Mouse (Mus musculus): Measurements from ENCODE around the gene Hoxa2. TPM values are rescaled to one million over a fixed set of nuclear protein-coding genes. Genes with fewer than 3 reads are reported as not detected.

The Hoxa2 gene
- total and polyA plus RNA-seq, 3 experiments, result 0.26 TPM; not detected in 2

- no peak for DNase-seq (ENCODE audit: extremely low read depth)
- H3K27me3 ChIP-seq (replicated peaks), result no peaks in the 10 kb centered on the region
- H3K79me2 ChIP-seq (replicated peaks; ENCODE audit: control insufficient read depth, extremely low read depth, insufficient read depth, poor library complexity, severe bottlenecking), result peaks cover 7% of the 10 kb centered on the region; the same call in 1 of the 2 replicates
- no peaks in the 10 kb centered on the region for H3K9me3 ChIP-seq (replicated peaks; ENCODE audit: low read length)
- in situ Hi-C loops (cut with MboI; ENCODE audit: low pct_ligation_motif_present, low pct_unique_long_range_greater_than_20kb, low sequenced_read_pairs), result no loop called here
- H3K4me3 ChIP-seq (replicated peaks in 1 of 3; ENCODE audit: low read depth in 2 of 3, low read length in 2 of 3, poor library complexity in 1 of 3), result no peak overlapping the region
- H3K4me2 ChIP-seq (ENCODE audit: insufficient read depth, low read depth, poor library complexity, severe bottlenecking), result no peak overlapping the region
- peaks cover 6 to 38% of the 10 kb centered on the region in 2 experiments for H3K36me3 ChIP-seq (replicated peaks in 1 of 2; ENCODE audit: control insufficient read depth in 1 of 2, insufficient read depth in 1 of 2, low read length in 1 of 2)
- H3K4me1 ChIP-seq (ENCODE audit: control insufficient read depth in 1 of 2, insufficient read depth in 2 of 2), result peaks cover 0 to 12% of the 10 kb centered on the region in 2 experiments; a peak in 2 of 4 replicates
- no peak overlapping the region for H3K27ac ChIP-seq (ENCODE audit: insufficient read depth, low read depth)
- H3K9ac ChIP-seq (ENCODE audit: insufficient read depth, low read depth), result no peak overlapping the region
- dilution Hi-C loops (cut with MboI; ENCODE audit: extremely low pct_ligation_motif_present, extremely low pct_unique_long_range_greater_than_20kb, low sequenced_read_pairs), result no loop called here
- TF ChIP-seq USF1 (IDR thresholded peaks at IDR 0.05; ENCODE audit: low read depth, low read length) (no peak), ZC3H11A (IDR thresholded peaks at IDR 0.05; ENCODE audit: low read depth, low read length) (no peak), MEF2A (IDR thresholded peaks at IDR 0.05; ENCODE audit: borderline replicate concordance, low read depth, low read length) (no peak)
Measured at GRCm38 (mm10) chr6:52162611-52163365, 1.8 kb downstream of the Hoxa2 start.

GRCm38 (mm10) chr6:52162093-52162380 lies 2.6 kb downstream of the Hoxa2 start:
- H3K4me2 ChIP-seq (ENCODE audit: insufficient read depth, low read depth, poor library complexity, severe bottlenecking), result no peak overlapping the region

GRCm38 (mm10) chr6:52161336-52162092 lies 3.1 kb downstream of the Hoxa2 start:
- Histone ChIP-seq H3K27me3 (replicated peaks) (no peaks in the 10 kb centered on the region), H3K27ac (ENCODE audit: insufficient read depth, low read depth) (no peak overlapping the region), H3K79me2 (replicated peaks; ENCODE audit: control insufficient read depth, extremely low read depth, insufficient read depth, poor library complexity, severe bottlenecking) (peaks cover 7% of the 10 kb centered on the region; the same call in 1 of the 2 replicates), H3K4me1 (ENCODE audit: control insufficient read depth in 1 of 2, insufficient read depth in 2 of 2) (peaks cover 2 to 17% of the 10 kb centered on the region in 2 experiments; a peak in 3 of 4 replicates), H3K4me2 (ENCODE audit: insufficient read depth, low read depth, poor library complexity, severe bottlenecking) (no peak overlapping the region), H3K9ac (ENCODE audit: insufficient read depth, low read depth) (no peak overlapping the region), H3K36me3 (replicated peaks in 1 of 2; ENCODE audit: control insufficient read depth in 1 of 2, insufficient read depth in 1 of 2, low read length in 1 of 2) (peaks cover 6 to 39% of the 10 kb centered on the region in 2 experiments), H3K9me3 (replicated peaks; ENCODE audit: low read length) (no peaks in the 10 kb centered on the region), H3K4me3 (replicated peaks in 1 of 3; ENCODE audit: low read depth in 2 of 3, low read length in 2 of 3, poor library complexity in 1 of 3) (no peak overlapping the region)
- in situ Hi-C loops (cut with MboI; ENCODE audit: low pct_ligation_motif_present, low pct_unique_long_range_greater_than_20kb, low sequenced_read_pairs) (no loop called here), dilution Hi-C loops (cut with MboI; ENCODE audit: extremely low pct_ligation_motif_present, extremely low pct_unique_long_range_greater_than_20kb, low sequenced_read_pairs) (no loop called here)
- DNase-seq (ENCODE audit: extremely low read depth), result no peak
- TF ChIP-seq SMC3 (IDR thresholded peaks at IDR 0.05; ENCODE audit: low read depth, low read length) (no peak), TBP (conservative IDR thresholded peaks at IDR 0.05; ENCODE audit: low read depth, low read length) (no peak), JUN (IDR thresholded peaks at IDR 0.05; ENCODE audit: insufficient read depth, low read depth, low read length) (no peak), MAZ (IDR thresholded peaks at IDR 0.05; ENCODE audit: low read depth, low read length) (no peak), ZNF384 (IDR thresholded peaks at IDR 0.05; ENCODE audit: low read depth, low read length) (no peak), MAX (IDR thresholded peaks at IDR 0.05; ENCODE audit: low read length) (no peak), SIN3A (IDR thresholded peaks at IDR 0.05; ENCODE audit: low read length) (no peak), ETS1 (conservative IDR thresholded peaks at IDR 0.05; ENCODE audit: low read depth, low read length) (no peak), MEF2A (IDR thresholded peaks at IDR 0.05; ENCODE audit: borderline replicate concordance, low read depth, low read length) (no peak), POLR2AphosphoS2 (IDR thresholded peaks at IDR 0.05; ENCODE audit: low read depth, low read length) (no peak), GABPA (IDR thresholded peaks at IDR 0.05; ENCODE audit: insufficient replicate concordance, low read depth, low read length) (no peak), UBTF (IDR thresholded peaks at IDR 0.05; ENCODE audit: low read depth, low read length) (no peak), HCFC1 (IDR thresholded peaks at IDR 0.05; ENCODE audit: low read depth, low read length) (no peak), E2F4 (IDR thresholded peaks at IDR 0.05; ENCODE audit: insufficient replicate concordance, low read depth, low read length) (no peak), KAT2A (IDR thresholded peaks at IDR 0.05; ENCODE audit: insufficient replicate concordance, low read length) (no peak), RCOR1 (conservative IDR thresholded peaks at IDR 0.05; ENCODE audit: low read depth, low read length) (no peak), BHLHE40 (IDR thresholded peaks at IDR 0.05; ENCODE audit: low read depth, low read length) (no peak), JUND (conservative IDR thresholded peaks at IDR 0.05; ENCODE audit: low read depth, low read length) (no peak), NELFE (IDR thresholded peaks at IDR 0.05; ENCODE audit: low read depth, low read length) (no peak)

More at GRCm38 (mm10) chr6:52162093-52162380, 2.6 kb downstream of the Hoxa2 start:
- TF ChIP-seq CHD1 (IDR thresholded peaks at IDR 0.05; ENCODE audit: low read depth, low read length), result no peak
- peaks cover 2 to 17% of the 10 kb centered on the region in 2 experiments; a peak in 3 of 4 replicates for H3K4me1 ChIP-seq (ENCODE audit: control insufficient read depth in 1 of 2, insufficient read depth in 2 of 2)
- H3K9me3 ChIP-seq (replicated peaks; ENCODE audit: low read length), result no peaks in the 10 kb centered on the region
- in situ Hi-C loops (cut with MboI; ENCODE audit: low pct_ligation_motif_present, low pct_unique_long_range_greater_than_20kb, low sequenced_read_pairs), result no loop called here
- DNase-seq (ENCODE audit: extremely low read depth), result no peak
- H3K36me3 ChIP-seq (replicated peaks in 1 of 2; ENCODE audit: control insufficient read depth in 1 of 2, insufficient read depth in 1 of 2, low read length in 1 of 2), result peaks cover 6 to 35% of the 10 kb centered on the region in 2 experiments
- H3K27me3 ChIP-seq (replicated peaks), result no peaks in the 10 kb centered on the region
- no peak overlapping the region for H3K9ac ChIP-seq (ENCODE audit: insufficient read depth, low read depth)
- peaks cover 7% of the 10 kb centered on the region; the same call in 1 of the 2 replicates for H3K79me2 ChIP-seq (replicated peaks; ENCODE audit: control insufficient read depth, extremely low read depth, insufficient read depth, poor library complexity, severe bottlenecking)
- no peak overlapping the region for H3K27ac ChIP-seq (ENCODE audit: insufficient read depth, low read depth)
- dilution Hi-C loops (cut with MboI; ENCODE audit: extremely low pct_ligation_motif_present, extremely low pct_unique_long_range_greater_than_20kb, low sequenced_read_pairs), result no loop called here
- H3K4me3 ChIP-seq (replicated peaks in 1 of 3; ENCODE audit: low read depth in 2 of 3, low read length in 2 of 3, poor library complexity in 1 of 3), result no peak overlapping the region
